Mouse (Mus musculus) gonadal fat pad, adult 2 months (tissue): ENCODE measurements around the gene Glt1d1. TPM values are rescaled to one million over a fixed set of nuclear protein-coding genes. Genes with fewer than 3 reads are reported as not detected.

Experiments used
- DNase-seq: peaks from one replicate; pipeline ENCODE4 v3.0.0-alpha.2; 2012; ENCODE audit warnings: low read depth
- polyA plus RNA-seq: library from polyadenylated mRNA; depleted of rRNA; stranded (reverse); fragments of >200 nt; gene quantifications from 2 replicates; pipeline ENCODE4 v1.2.3, GENCODE M21; 2012

Gene Glt1d1
- polyA plus RNA-seq, 1 experiment = 0.46 TPM

GRCm38 (mm10) chr5:127631671-127632070 is 391 bp upstream of the Glt1d1 start:
- no peak for DNase-seq

- DNase-seq = no peak
These were observed 1.1 kb downstream of the Glt1d1 start for GRCm38 (mm10) chr5:127633188-127633587.

GRCm38 (mm10) chr5:127633666-127634065 is 1.6 kb downstream of the Glt1d1 start:
- DNase-seq = no peak

GRCm38 (mm10) chr5:127637622-127638021 is 5.6 kb downstream of the Glt1d1 start:
- no peak for DNase-seq

- no peak for DNase-seq
These were observed 6.1 kb downstream of the Glt1d1 start for GRCm38 (mm10) chr5:127638177-127638576.

- no peak for DNase-seq
These were observed 7.1 kb downstream of the Glt1d1 start for GRCm38 (mm10) chr5:127639067-127639605.

- no peak for DNase-seq
These were observed 7.6 kb downstream of the Glt1d1 start for GRCm38 (mm10) chr5:127639635-127640034.

GRCm38 (mm10) chr5:127640359-127640758 is 8.3 kb downstream of the Glt1d1 start:
- DNase-seq = no peak

GRCm38 (mm10) chr5:127641185-127641958 is 9.3 kb downstream of the Glt1d1 start:
- DNase-seq = no peak

GRCm38 (mm10) chr5:127648046-127648445 is 16.0 kb downstream of the Glt1d1 start:
- DNase-seq = no peak

GRCm38 (mm10) chr5:127649077-127649476 is 17.0 kb downstream of the Glt1d1 start:
- DNase-seq = no peak

GRCm38 (mm10) chr5:127658257-127658656 is 26.2 kb downstream of the Glt1d1 start:
- no peak for DNase-seq

- no peak for DNase-seq
These were observed 27.2 kb downstream of the Glt1d1 start for GRCm38 (mm10) chr5:127659312-127659711.

- DNase-seq = no peak
These were observed 28.2 kb downstream of the Glt1d1 start for GRCm38 (mm10) chr5:127660267-127660666.

GRCm38 (mm10) chr5:127660979-127661378 is 28.9 kb downstream of the Glt1d1 start:
- no peak for DNase-seq

GRCm38 (mm10) chr5:127673913-127674312 is 41.9 kb downstream of the Glt1d1 start:
- DNase-seq = no peak

GRCm38 (mm10) chr5:127677561-127677960 is 45.5 kb downstream of the Glt1d1 start:
- no peak for DNase-seq

GRCm38 (mm10) chr5:127678501-127678900 is 46.4 kb downstream of the Glt1d1 start:
- no peak for DNase-seq

GRCm38 (mm10) chr5:127688568-127689170 is 56.6 kb downstream of the Glt1d1 start:
- no peak for DNase-seq

GRCm38 (mm10) chr5:127691085-127691484 is 59.0 kb downstream of the Glt1d1 start:
- no peak for DNase-seq

GRCm38 (mm10) chr5:127691581-127691980 is 59.5 kb downstream of the Glt1d1 start:
- DNase-seq = no peak

GRCm38 (mm10) chr5:127695898-127696297 is 63.8 kb downstream of the Glt1d1 start:
- no peak for DNase-seq

- DNase-seq = no peak
These were observed 64.5 kb downstream of the Glt1d1 start for GRCm38 (mm10) chr5:127696602-127697001.
